Mouse (Mus musculus) cerebellum, adult 2 months (tissue): Measurements from ENCODE around the gene Pced1b.

Experiments used
- CTCF ChIP-seq: fragments of 200-500 bp; IDR thresholded peaks from 2 replicates; pipeline ENCODE4 v1.5.1; 2011; ENCODE audit warnings: low read depth, mild to moderate bottlenecking, control low read depth, low read length, moderate library complexity, borderline replicate concordance; ENCODE audit not compliant: insufficient read depth
- POLR2A ChIP-seq: fragments of 200-500 bp; IDR thresholded peaks from 2 replicates; pipeline ENCODE4 v1.6.1; 2011; ENCODE audit warnings: low read length, control low read depth, borderline replicate concordance; ENCODE audit not compliant: insufficient read depth

DNA sequence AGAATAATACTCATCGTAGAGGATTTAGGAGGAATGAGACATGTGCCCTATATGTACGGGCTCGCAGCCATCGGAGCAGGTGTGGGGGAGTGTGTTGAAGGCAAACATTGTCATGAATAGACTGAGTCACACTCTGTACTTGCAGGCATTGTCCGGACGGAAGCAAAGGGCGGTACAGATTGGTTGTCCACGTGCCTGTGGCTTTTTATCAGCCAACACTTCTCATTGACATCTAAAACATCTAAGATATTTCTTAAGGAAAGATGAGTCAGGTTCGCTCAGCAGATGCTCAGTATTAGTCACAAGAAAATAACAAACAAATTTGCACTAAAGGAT, 68.5 kb downstream of the Pced1b start:
- no peak for TF ChIP-seq CTCF
- TF ChIP-seq POLR2A: no peak
